Mouse (Mus musculus) kidney, adult 8-10 months (tissue): ENCODE results near the gene Gm9573.

ENCODE experiments used
- DNase-seq, 2 experiments: peaks; one replicate each; pipeline ENCODE4 v3.0.0; 2022

The Gm9573 gene

GRCm38 (mm10) chr17:35593786-35594185 lies 32.7 kb downstream of the Gm9573 start:
- DNase-seq, result no peak

- no peak for DNase-seq
These were observed 34.3 kb downstream of the Gm9573 start for GRCm38 (mm10) chr17:35592131-35592530.

- DNase-seq, result no peak
These were observed 34.7 kb downstream of the Gm9573 start for GRCm38 (mm10) chr17:35591731-35592130.

- no peak for DNase-seq
These were observed 35.2 kb downstream of the Gm9573 start for GRCm38 (mm10) chr17:35591219-35591578.

- peak; percentile 43 to 72 for DNase-seq
These were observed 35.8 kb downstream of the Gm9573 start for GRCm38 (mm10) chr17:35590410-35591218.

- DNase-seq, result no peak
These were observed 38.0 kb downstream of the Gm9573 start for GRCm38 (mm10) chr17:35588387-35588786.

- DNase-seq, result no peak
These were observed 39.1 kb downstream of the Gm9573 start for GRCm38 (mm10) chr17:35587291-35587690.

GRCm38 (mm10) chr17:35584330-35584937 lies 42.0 kb downstream of the Gm9573 start:
- peak; percentile 63 to 79 for DNase-seq

- DNase-seq, result no peak
These were observed 43.5 kb downstream of the Gm9573 start for GRCm38 (mm10) chr17:35582900-35583299.

- DNase-seq, result peak; percentile 64 to 87
These were observed 48.2 kb downstream of the Gm9573 start for GRCm38 (mm10) chr17:35578211-35578610.

GRCm38 (mm10) chr17:35571477-35571876 lies 55.0 kb downstream of the Gm9573 start:
- DNase-seq, result no peak

GRCm38 (mm10) chr17:35570836-35571235 lies 55.6 kb downstream of the Gm9573 start:
- DNase-seq, result no peak

GRCm38 (mm10) chr17:35569091-35569944 lies 57.1 kb downstream of the Gm9573 start:
- DNase-seq, result no peak
